Mouse (Mus musculus) lung, postnatal 0 days (tissue): Measurements from ENCODE around the gene Fggy. TPM values are rescaled to one million over a fixed set of nuclear protein-coding genes. Genes with fewer than 3 reads are reported as not detected.

Experiments
- ATAC-seq: fragments of 200-750 bp; cut with Nextera tagmentation; 2 replicates; pipeline ENCODE4 v1.8.0; 2017; ENCODE audit warnings: moderate library complexity
- DNase-seq: peaks from one replicate; pipeline ENCODE4 v3.0.0-alpha.2; 2016; ENCODE audit warnings: low spot score
- H3K27ac ChIP-seq: fragments of 300-500 bp; sonication (generic); 2 replicates; pipeline ENCODE4 v1.5.1; 2014; ENCODE audit warnings: antibody characterized with exemption, mild to moderate bottlenecking, low read length, mixed read lengths
- H3K27me3 ChIP-seq: fragments of 300-500 bp; sonication (generic); replicated peaks from 2 replicates; pipeline ENCODE4 v1.6.1; 2014; ENCODE audit warnings: low read length, mixed read lengths; ENCODE audit not compliant: insufficient read depth
- H3K36me3 ChIP-seq: fragments of 300-500 bp; sonication (generic); 2 replicates; pipeline ENCODE4 v1.6.1; 2014; ENCODE audit warnings: low read length, mixed read lengths; ENCODE audit not compliant: insufficient read depth
- H3K4me1 ChIP-seq: fragments of 300-500 bp; sonication (generic); 2 replicates; pipeline ENCODE4 v1.6.1; 2014; ENCODE audit warnings: antibody characterized with exemption, low read depth, low read length, mixed read lengths; ENCODE audit not compliant: insufficient read depth
- H3K4me2 ChIP-seq: fragments of 300-500 bp; sonication (generic); replicated peaks from 2 replicates; pipeline ENCODE4 v1.6.1; 2014; ENCODE audit warnings: low read depth, mild to moderate bottlenecking, low read length, moderate library complexity, mixed read lengths
- H3K4me3 ChIP-seq: fragments of 300-500 bp; sonication (generic); 2 replicates; pipeline ENCODE4 v1.5.1; 2014; ENCODE audit warnings: low read depth, low read length
- H3K9ac ChIP-seq: fragments of 300-500 bp; sonication (generic); replicated peaks from 2 replicates; pipeline ENCODE4 v1.6.1; 2014; ENCODE audit warnings: low read depth, mild to moderate bottlenecking
- H3K9me3 ChIP-seq: fragments of 300-500 bp; sonication (generic); 2 replicates; pipeline ENCODE4 v1.6.1; 2016; ENCODE audit warnings: low read length, mixed read lengths
- CTCF ChIP-seq: IDR thresholded peaks from 2 replicates; pipeline ENCODE4 v1.5.1; 2016; ENCODE audit warnings: antibody characterized with exemption, mild to moderate bottlenecking
- EP300 ChIP-seq: IDR thresholded peaks from 2 replicates; pipeline ENCODE4 v1.6.1; 2016; ENCODE audit warnings: antibody characterized with exemption, mild to moderate bottlenecking, control low read depth
- WGBS: fragments of 180-500 bp; shearing (Covaris S2); extraction: QIAGEN DNeasy Blood & Tissue Kit; methylation state at CpG from one replicate; pipeline ENCODE4 v1.1.7; 2014; 5-methylcytosine and 5-hydroxymethylcytosine counted together
- polyA plus RNA-seq: library from polyadenylated mRNA; unstranded; fragments of >200 nt; fragmentation: Nextera tagmentation; extraction: Ambion mirVana; gene quantifications from 2 replicates; pipeline ENCODE4 v1.2.1, GENCODE M21; 2015

Gene Fggy
- polyA plus RNA-seq, 1 experiment from 2014 or later = 6.2 TPM

- Histone ChIP-seq H3K27ac (no peak overlapping the region), H3K4me2 (no peak overlapping the region), H3K9ac (no peak overlapping the region), H3K4me1 (no peaks in the 10 kb centered on the region), H3K9me3 (no peaks in the 10 kb centered on the region), H3K36me3 (no peaks in the 10 kb centered on the region), H3K27me3 (no peaks in the 10 kb centered on the region), H3K4me3 (no peak overlapping the region)
- no peak for TF ChIP-seq CTCF
- no peak for TF ChIP-seq EP300
- ATAC-seq (no peak), DNase-seq (no peak)
- WGBS = 57% methylated on average over 2 of the region's 2 CpGs
Measured at GRCm38 (mm10) chr4:95931331-95931730, 374.0 kb downstream of the Fggy start.

DNA sequence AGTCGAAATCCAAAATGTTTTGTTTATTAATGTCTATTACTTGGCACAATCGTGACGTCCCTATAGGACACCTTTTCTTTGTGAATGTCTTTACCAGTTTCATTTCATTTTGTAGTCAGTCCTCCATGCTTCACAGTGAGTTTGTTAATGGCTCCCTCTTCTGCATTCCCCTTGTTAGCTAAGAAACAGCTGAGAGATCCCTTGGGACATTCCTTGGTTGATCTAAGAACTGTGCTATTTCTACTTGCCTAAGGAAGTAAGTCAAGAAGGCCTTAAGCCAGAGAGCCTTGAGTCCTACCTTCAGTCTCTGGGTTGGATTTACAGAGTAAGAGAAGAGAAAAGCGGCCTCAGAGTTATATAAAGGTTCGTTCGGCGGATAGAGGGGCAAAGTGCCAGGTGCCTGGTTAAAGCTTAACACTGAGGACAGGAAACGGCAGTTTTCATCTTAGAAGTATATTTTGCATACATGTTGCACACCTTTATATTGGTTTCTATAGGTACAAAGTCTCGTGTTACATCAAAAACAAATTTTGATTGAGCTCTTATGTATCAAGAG lies 376.6 kb downstream of the Fggy start:
- no peak overlapping the region for H3K9ac ChIP-seq
- no peak overlapping the region for H3K4me2 ChIP-seq
- H3K9me3 ChIP-seq = no peaks in the 10 kb centered on the region
- no peak for TF ChIP-seq EP300
- no peak for TF ChIP-seq CTCF
- 71% methylated on average over 9 of the region's 9 CpGs for WGBS
- no peaks in the 10 kb centered on the region for H3K27me3 ChIP-seq
- H3K4me1 ChIP-seq = no peaks in the 10 kb centered on the region
- H3K36me3 ChIP-seq = no peaks in the 10 kb centered on the region
- ATAC-seq (no peak), DNase-seq (no peak)
- H3K27ac ChIP-seq = no peak overlapping the region
- H3K4me3 ChIP-seq = no peak overlapping the region

DNA sequence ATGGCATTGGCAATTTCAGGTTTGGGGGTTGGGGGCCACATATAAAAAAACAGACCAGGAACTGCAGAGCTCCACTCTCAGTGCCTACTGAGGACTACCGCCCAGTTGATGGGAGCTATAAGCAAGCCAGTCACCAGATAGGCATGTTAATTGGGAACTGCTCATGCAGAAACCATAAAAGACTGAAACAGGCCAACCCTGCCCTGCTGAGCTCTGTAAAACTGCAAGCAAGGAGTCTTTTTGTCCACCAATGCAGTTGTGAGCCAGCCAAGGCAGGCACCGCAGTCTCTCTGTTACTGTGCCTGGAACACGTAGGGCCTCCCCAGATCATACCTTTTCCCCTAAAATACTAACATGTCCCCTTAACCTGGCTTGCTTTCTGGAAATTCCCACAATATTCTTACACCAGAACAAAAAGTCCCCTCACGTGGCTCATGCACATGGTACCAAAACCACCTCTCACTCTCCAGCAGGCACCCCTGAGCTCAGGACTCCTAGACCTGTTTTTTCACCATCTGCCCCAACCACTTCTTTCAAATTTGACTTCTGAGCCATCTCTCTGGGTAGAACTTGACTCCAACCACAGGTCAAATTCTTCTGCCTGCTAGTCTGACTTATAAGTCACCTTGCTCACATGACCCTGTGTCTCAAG lies 377.2 kb downstream of the Fggy start:
- H3K27me3 ChIP-seq = no peaks in the 10 kb centered on the region
- H3K4me2 ChIP-seq = no peak overlapping the region
- no peak for TF ChIP-seq EP300
- TF ChIP-seq CTCF = no peak
- WGBS = 86% methylated on average over 4 of the region's 4 CpGs
- H3K9ac ChIP-seq = no peak overlapping the region
- no peak overlapping the region for H3K27ac ChIP-seq
- no peaks in the 10 kb centered on the region for H3K4me1 ChIP-seq
- DNase-seq = no peak
- no peak for ATAC-seq
- no peaks in the 10 kb centered on the region for H3K36me3 ChIP-seq
- no peaks in the 10 kb centered on the region for H3K9me3 ChIP-seq
- no peak overlapping the region for H3K4me3 ChIP-seq

GRCm38 (mm10) chr4:95938701-95939100 lies 381.4 kb downstream of the Fggy start:
- Histone ChIP-seq H3K4me2 (no peak overlapping the region), H3K36me3 (no peaks in the 10 kb centered on the region), H3K9ac (no peak overlapping the region), H3K4me3 (no peak overlapping the region), H3K27me3 (no peaks in the 10 kb centered on the region), H3K9me3 (no peaks in the 10 kb centered on the region), H3K4me1 (no peaks in the 10 kb centered on the region), H3K27ac (no peak overlapping the region)
- 72% methylated on average over 3 of the region's 3 CpGs for WGBS
- ATAC-seq = no peak
- DNase-seq = no peak
- TF ChIP-seq CTCF (no peak), EP300 (no peak)

DNA sequence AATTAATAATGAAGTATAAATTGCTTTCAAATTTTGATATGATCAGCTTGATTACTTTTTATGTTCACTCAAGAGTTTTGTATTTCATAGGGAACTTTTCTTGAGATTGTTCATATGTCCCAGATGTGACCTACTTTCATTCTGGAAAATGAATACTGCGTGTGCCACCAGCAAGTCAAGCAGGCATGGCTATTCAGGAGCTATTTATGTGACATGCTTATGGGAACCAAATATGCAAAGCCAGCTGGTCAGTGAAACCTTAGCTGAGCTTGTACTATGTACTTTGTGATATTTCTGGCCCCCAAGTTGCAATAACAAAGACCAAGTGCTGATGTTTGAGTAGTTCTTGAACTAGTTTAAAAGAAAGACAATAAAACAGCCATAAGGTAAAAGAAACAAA lies 390.6 kb downstream of the Fggy start:
- DNase-seq = no peak
- TF ChIP-seq CTCF = no peak
- H3K4me1 ChIP-seq = no peaks in the 10 kb centered on the region
- H3K36me3 ChIP-seq = no peaks in the 10 kb centered on the region
- H3K27ac ChIP-seq = no peak overlapping the region
- 73% methylated on average over 1 of the region's 1 CpGs for WGBS
- H3K27me3 ChIP-seq = no peaks in the 10 kb centered on the region
- H3K4me2 ChIP-seq = no peak overlapping the region
- ATAC-seq = no peak
- no peaks in the 10 kb centered on the region for H3K9me3 ChIP-seq
- H3K4me3 ChIP-seq = no peak overlapping the region
- H3K9ac ChIP-seq = no peak overlapping the region

DNA sequence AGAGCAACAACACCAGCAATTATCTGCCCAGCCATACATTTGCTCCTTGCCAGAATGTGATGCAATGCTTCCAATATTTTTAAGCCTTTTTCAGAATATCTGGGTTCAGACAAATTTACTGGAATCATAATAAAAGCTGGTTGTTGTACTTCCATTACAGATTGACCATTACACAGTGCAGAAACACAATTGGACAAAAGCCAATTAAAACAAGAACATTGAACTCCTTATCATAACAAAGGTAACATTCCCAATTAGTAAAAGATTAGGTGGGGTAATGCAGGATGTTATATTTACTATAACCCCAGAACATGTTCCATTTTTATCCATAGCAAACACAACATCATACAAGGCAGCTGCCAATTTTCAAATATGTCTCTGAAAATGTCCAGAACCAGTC lies 396.0 kb downstream of the Fggy start:
- Histone ChIP-seq H3K27me3 (no peaks in the 10 kb centered on the region), H3K4me1 (no peaks in the 10 kb centered on the region), H3K4me3 (no peak overlapping the region), H3K27ac (no peak overlapping the region), H3K9me3 (no peaks in the 10 kb centered on the region), H3K36me3 (no peaks in the 10 kb centered on the region), H3K9ac (no peak overlapping the region), H3K4me2 (no peak overlapping the region)
- ATAC-seq = no peak
- TF ChIP-seq CTCF = no peak
- TF ChIP-seq EP300 = no peak
- DNase-seq = no peak
